Mouse (Mus musculus) heart, adult 2 months (tissue): ENCODE measurements at regions not wholly inside any gene's neighbourhood (a gene's known extent, or its start where the extent isn't known, plus 50 kb on each side); places are given as distances from the start of the nearest gene placed in this dataset.

Experiments
- CTCF ChIP-seq: fragments of 200-600 bp; IDR thresholded peaks from 2 replicates; pipeline ENCODE4 v1.8.1; 2022; ENCODE audit warnings: antibody characterized with exemption, mild to moderate bottlenecking, moderate library complexity
- POLR2A ChIP-seq: fragments of 200-500 bp; IDR thresholded peaks from 2 replicates; pipeline ENCODE4 v1.6.1; 2011; ENCODE audit warnings: mild to moderate bottlenecking, low read depth, low read length, control low read depth; ENCODE audit not compliant: insufficient read depth

DNA sequence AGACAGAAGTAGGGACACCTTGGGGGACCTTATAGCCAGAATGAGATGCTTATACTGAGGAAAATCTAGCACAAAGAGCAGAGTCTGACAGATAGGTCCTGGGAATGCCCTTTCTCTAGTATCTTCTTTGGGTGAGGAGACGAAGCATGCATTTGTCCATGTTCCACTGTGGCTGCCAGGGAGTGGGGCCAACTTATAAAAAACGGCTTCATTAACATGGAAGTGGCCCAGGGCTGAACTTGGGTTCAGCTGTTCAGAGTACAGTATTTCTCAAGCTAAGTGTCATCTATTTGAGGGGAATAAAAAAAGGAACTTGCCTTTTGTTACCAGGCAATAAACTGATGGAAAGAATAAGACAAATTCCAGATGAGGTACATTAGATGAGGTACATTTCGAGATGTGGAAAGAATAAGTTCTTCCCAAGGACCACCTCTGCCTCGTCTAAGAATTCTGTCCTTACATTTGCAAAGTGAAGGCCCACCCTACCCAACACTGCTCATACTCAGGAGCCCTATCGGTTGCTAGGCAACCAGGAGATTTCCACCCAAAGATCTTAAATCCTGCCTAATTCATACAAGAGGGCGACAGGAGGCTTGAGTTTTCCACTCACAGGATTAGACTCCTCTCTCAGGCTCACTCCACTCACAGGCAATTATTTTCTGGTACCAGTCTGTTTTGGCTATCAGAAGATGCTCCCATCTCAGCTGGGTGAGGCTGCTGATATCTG lies 460.3 kb upstream of the 4930578C19Rik start:
- TF ChIP-seq CTCF, result no peak
- TF ChIP-seq POLR2A, result no peak
